Mouse (Mus musculus) MEL (cell line): Measurements from ENCODE around the gene Lifr.

Experiments
- BHLHE40 ChIP-seq: IDR thresholded peaks from 2 replicates; pipeline ENCODE4 v1.6.1; 2012; ENCODE audit warnings: low read depth, mild to moderate bottlenecking, inconsistent platforms, low read length, improper control_type of control experiment, borderline replicate concordance
- CTCF ChIP-seq, 3 experiments: IDR thresholded peaks in 2 of 3; conservative IDR thresholded peaks in 1 of 3; 2 replicates each; pipeline ENCODE4 v1.5.1; 2011 to 2012; ENCODE audit warnings: low read length in 3 of 3, low read depth in 2 of 3, mild to moderate bottlenecking in 2 of 3, improper control_type of control experiment in 1 of 3, inconsistent platforms in 1 of 3, mixed read lengths in 1 of 3, moderate library complexity in 1 of 3; ENCODE audit not compliant: control insufficient read depth in 1 of 3, insufficient read depth in 1 of 3, poor library complexity in 1 of 3, severe bottlenecking in 1 of 3
- ELF1 ChIP-seq: IDR thresholded peaks from 2 replicates; pipeline ENCODE4 v1.6.1; 2014; ENCODE audit warnings: low read depth, mild to moderate bottlenecking, inconsistent platforms, low read length, improper control_type of control experiment, moderate library complexity
- EP300 ChIP-seq, 2 experiments: IDR thresholded peaks; 2 replicates each; pipeline ENCODE4 v1.6.1; 2011; ENCODE audit warnings: improper control_type of control experiment in 2 of 2, low read length in 2 of 2, low read depth in 1 of 2, mild to moderate bottlenecking in 1 of 2
- GATA1 ChIP-seq: IDR thresholded peaks from 2 replicates; pipeline ENCODE4 v1.6.1; 2011; ENCODE audit warnings: low read depth, low read length, improper control_type of control experiment
- JUND ChIP-seq: IDR thresholded peaks from 2 replicates; pipeline ENCODE4 v1.6.1; 2011; ENCODE audit warnings: low read depth, mild to moderate bottlenecking, improper control_type of control experiment, low read length
- MEF2A ChIP-seq: IDR thresholded peaks from 2 replicates; pipeline ENCODE4 v1.6.1; 2014; ENCODE audit warnings: low read depth, mild to moderate bottlenecking, inconsistent platforms, low read length, improper control_type of control experiment; ENCODE audit not compliant: poor library complexity, insufficient replicate concordance, severe bottlenecking; ENCODE audit errors: extremely low read depth
- POLR2A ChIP-seq, 2 experiments: IDR thresholded peaks; 2 replicates each; pipeline ENCODE4 v1.6.1; 2011 to 2012; ENCODE audit warnings: low read length in 2 of 2, mild to moderate bottlenecking in 2 of 2, control low read depth in 1 of 2, improper control_type of control experiment in 1 of 2, low read depth in 1 of 2, moderate library complexity in 1 of 2; ENCODE audit not compliant: control insufficient read depth in 1 of 2, insufficient read depth in 1 of 2, poor library complexity in 1 of 2
- USF2 ChIP-seq, 2 experiments: IDR thresholded peaks; 2 replicates each; pipeline ENCODE4 v1.6.1; 2011 to 2012; ENCODE audit warnings: improper control_type of control experiment in 2 of 2, low read length in 2 of 2, borderline replicate concordance in 1 of 2, inconsistent platforms in 1 of 2, low read depth in 1 of 2, mild to moderate bottlenecking in 1 of 2; ENCODE audit not compliant: insufficient read depth in 1 of 2
- ZC3H11A ChIP-seq: IDR thresholded peaks from 2 replicates; pipeline ENCODE4 v1.6.1; 2012; ENCODE audit warnings: low read depth, mild to moderate bottlenecking, inconsistent platforms, low read length, improper control_type of control experiment
- ZKSCAN1 ChIP-seq: IDR thresholded peaks from 2 replicates; pipeline ENCODE4 v1.6.1; 2012; ENCODE audit warnings: low read depth, mild to moderate bottlenecking, inconsistent platforms, low read length, improper control_type of control experiment, moderate library complexity

DNA sequence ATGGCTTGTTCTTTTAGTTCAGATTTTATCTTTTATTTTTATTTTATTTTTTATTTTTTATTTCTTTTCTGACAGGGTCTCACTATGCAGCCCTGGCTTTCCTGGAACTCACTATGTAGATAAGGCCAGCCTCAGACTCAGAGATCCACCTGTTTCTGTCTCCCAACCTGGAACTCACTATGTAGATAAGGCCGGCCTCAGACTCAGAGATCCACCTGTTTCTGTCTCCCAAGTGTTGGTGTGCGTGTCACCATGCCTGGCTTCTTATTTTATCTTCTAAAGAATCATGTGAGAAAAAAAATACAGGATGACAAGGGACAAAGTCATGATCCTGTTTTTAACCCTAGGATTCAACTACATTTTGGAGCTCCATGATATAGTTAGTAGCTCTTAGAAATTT lies 102.2 kb downstream of the Lifr start:
- TF ChIP-seq ZC3H11A, result no peak
- no peak for TF ChIP-seq POLR2A (IDR thresholded peaks at IDR 0.05; ENCODE audit: control insufficient read depth in 1 of 2, insufficient read depth in 1 of 2, low read depth in 1 of 2, low read length in 2 of 2, poor library complexity in 1 of 2)
- no peak for TF ChIP-seq CTCF (IDR thresholded peaks at IDR 0.05 in 2 of 3, conservative IDR thresholded peaks at IDR 0.05 in 1 of 3; ENCODE audit: control insufficient read depth in 1 of 3, insufficient read depth in 1 of 3, low read depth in 2 of 3, low read length in 3 of 3, poor library complexity in 1 of 3, severe bottlenecking in 1 of 3)
- TF ChIP-seq GATA1, result no peak
- no peak for TF ChIP-seq EP300 (IDR thresholded peaks at IDR 0.05; ENCODE audit: low read depth in 1 of 2, low read length in 2 of 2)
- TF ChIP-seq ZKSCAN1, result no peak
- TF ChIP-seq JUND, result no peak
- no peak for TF ChIP-seq MEF2A
- no peak for TF ChIP-seq BHLHE40
- no peak for TF ChIP-seq USF2 (IDR thresholded peaks at IDR 0.05; ENCODE audit: borderline replicate concordance in 1 of 2, insufficient read depth in 1 of 2, low read depth in 1 of 2, low read length in 2 of 2)
- TF ChIP-seq ELF1, result no peak
